Mouse (Mus musculus) embryonic facial prominence, embryonic 10.5 days (tissue): ENCODE results near the gene A730049H05Rik. TPM values are rescaled to one million over a fixed set of nuclear protein-coding genes. Genes with fewer than 3 reads are reported as not detected.
A peak's percentile ranks its signal among the peaks of the same experiment; 100 is the strongest.

Source experiments
- DNase-seq: peaks from one replicate; pipeline ENCODE4 v3.0.0-alpha.2; 2017; ENCODE audit warnings: low spot score
- H3K27ac ChIP-seq: fragments of 300-500 bp; sonication (generic); replicated peaks from 2 replicates; pipeline ENCODE4 v1.5.1; 2016; ENCODE audit warnings: mild to moderate bottlenecking
- H3K27me3 ChIP-seq: fragments of 300-500 bp; sonication (generic); replicated peaks from 2 replicates; pipeline ENCODE4 v1.6.1; 2016; ENCODE audit warnings: low read depth, mild to moderate bottlenecking; ENCODE audit not compliant: poor library complexity, severe bottlenecking
- H3K36me3 ChIP-seq: fragments of 300-500 bp; sonication (generic); replicated peaks from 2 replicates; pipeline ENCODE4 v1.6.1; 2016; ENCODE audit warnings: mild to moderate bottlenecking, moderate library complexity
- H3K4me1 ChIP-seq: fragments of 300-500 bp; sonication (generic); 2 replicates; pipeline ENCODE4 v1.6.1; 2016
- H3K4me3 ChIP-seq: fragments of 300-500 bp; sonication (generic); 2 replicates; pipeline ENCODE4 v1.5.1; 2016; ENCODE audit warnings: mild to moderate bottlenecking, moderate library complexity
- H3K9me3 ChIP-seq: fragments of 300-500 bp; sonication (generic); 2 replicates; pipeline ENCODE4 v1.6.1; 2016; ENCODE audit warnings: mild to moderate bottlenecking
- WGBS: fragments of 180-500 bp; shearing (Covaris S2); methylation state at CpG from one replicate; pipeline ENCODE4 v1.1.7; 2016; 5-methylcytosine and 5-hydroxymethylcytosine counted together
- polyA plus RNA-seq: library from polyadenylated mRNA; unstranded; fragments of >200 nt; fragmentation: Nextera tagmentation; extraction: Ambion mirVana; gene quantifications from 2 replicates; pipeline ENCODE4 v1.2.1, GENCODE M21; 2016

A730049H05Rik gene
- polyA plus RNA-seq, 1 experiment from 2014 or later: 1.5 TPM

- peak; percentile 27 for DNase-seq
- Histone ChIP-seq H3K36me3 (no peaks in the 10 kb centered on the region), H3K27ac (no peak overlapping the region), H3K4me1 (peaks cover 33% of the 10 kb centered on the region), H3K9me3 (no peaks in the 10 kb centered on the region), H3K27me3 (no peaks in the 10 kb centered on the region), H3K4me3 (no peak overlapping the region)
- WGBS: 5% methylated on average over 2 of the region's 2 CpGs
Measured at GRCm38 (mm10) chr6:92842000-92842399, 25.7 kb downstream of the A730049H05Rik start.

- no peak for DNase-seq
- Histone ChIP-seq H3K4me3 (no peak overlapping the region), H3K4me1 (peaks cover 33% of the 10 kb centered on the region), H3K36me3 (peaks cover 7% of the 10 kb centered on the region; the same call in 1 of the 2 replicates), H3K9me3 (no peaks in the 10 kb centered on the region), H3K27me3 (no peaks in the 10 kb centered on the region), H3K27ac (no peak overlapping the region)
- 87% methylated on average over 2 of the region's 2 CpGs for WGBS
Measured at GRCm38 (mm10) chr6:92843474-92843873, 27.2 kb downstream of the A730049H05Rik start.

GRCm38 (mm10) chr6:92845898-92846297 is 29.6 kb downstream of the A730049H05Rik start:
- WGBS: 90% methylated on average over 8 of the region's 8 CpGs
- Histone ChIP-seq H3K9me3 (no peaks in the 10 kb centered on the region), H3K4me3 (no peak overlapping the region), H3K4me1 (peaks cover 31% of the 10 kb centered on the region), H3K27ac (no peak overlapping the region), H3K36me3 (peaks cover 17% of the 10 kb centered on the region), H3K27me3 (no peaks in the 10 kb centered on the region)
- DNase-seq: no peak

- DNase-seq: no peak
- Histone ChIP-seq H3K27me3 (no peaks in the 10 kb centered on the region), H3K27ac (no peak overlapping the region), H3K4me3 (no peak overlapping the region), H3K36me3 (peaks cover 17% of the 10 kb centered on the region), H3K4me1 (peaks cover 25% of the 10 kb centered on the region), H3K9me3 (no peaks in the 10 kb centered on the region)
- 75% methylated on average over 4 of the region's 4 CpGs for WGBS
Measured at GRCm38 (mm10) chr6:92846614-92847013, 30.3 kb downstream of the A730049H05Rik start.

- Histone ChIP-seq H3K4me3 (no peak overlapping the region), H3K27me3 (no peaks in the 10 kb centered on the region), H3K27ac (no peak overlapping the region), H3K4me1 (peaks cover 5% of the 10 kb centered on the region), H3K9me3 (no peaks in the 10 kb centered on the region), H3K36me3 (peaks cover 19% of the 10 kb centered on the region)
- no peak for DNase-seq
- 93% methylated on average over 9 of the region's 9 CpGs for WGBS
Measured at GRCm38 (mm10) chr6:92849208-92849607, 32.9 kb downstream of the A730049H05Rik start.

GRCm38 (mm10) chr6:92850250-92850649 is 34.0 kb downstream of the A730049H05Rik start:
- no peaks in the 10 kb centered on the region for H3K27me3 ChIP-seq
- 66% methylated on average over 5 of the region's 5 CpGs for WGBS
- H3K4me1 ChIP-seq: peaks cover 5% of the 10 kb centered on the region
- H3K36me3 ChIP-seq: peaks cover 19% of the 10 kb centered on the region
- H3K9me3 ChIP-seq: no peaks in the 10 kb centered on the region
- H3K27ac ChIP-seq: no peak overlapping the region
- DNase-seq: no peak
- no peak overlapping the region for H3K4me3 ChIP-seq

GRCm38 (mm10) chr6:92854873-92855272 is 38.6 kb downstream of the A730049H05Rik start:
- Histone ChIP-seq H3K36me3 (peaks cover 29% of the 10 kb centered on the region), H3K27me3 (no peaks in the 10 kb centered on the region), H3K4me3 (no peak overlapping the region), H3K4me1 (peaks cover 17% of the 10 kb centered on the region), H3K9me3 (no peaks in the 10 kb centered on the region), H3K27ac (no peak overlapping the region)
- DNase-seq: no peak
- 89% methylated on average over 4 of the region's 4 CpGs for WGBS

- 90% methylated on average over 13 of the region's 13 CpGs for WGBS
- no peak overlapping the region for H3K4me3 ChIP-seq
- DNase-seq: no peak
- peaks cover 21% of the 10 kb centered on the region for H3K4me1 ChIP-seq
- no peak overlapping the region for H3K27ac ChIP-seq
- H3K36me3 ChIP-seq: peaks cover 27% of the 10 kb centered on the region
- H3K9me3 ChIP-seq: no peaks in the 10 kb centered on the region
- H3K27me3 ChIP-seq: no peaks in the 10 kb centered on the region
Measured at GRCm38 (mm10) chr6:92857761-92858160, 41.5 kb downstream of the A730049H05Rik start.

GRCm38 (mm10) chr6:92858721-92859510 is 42.6 kb downstream of the A730049H05Rik start:
- H3K27me3 ChIP-seq: no peaks in the 10 kb centered on the region
- WGBS: 90% methylated on average over 12 of the region's 12 CpGs
- no peak for DNase-seq
- no peaks in the 10 kb centered on the region for H3K9me3 ChIP-seq
- H3K4me1 ChIP-seq: peaks cover 21% of the 10 kb centered on the region
- H3K36me3 ChIP-seq: peaks cover 33% of the 10 kb centered on the region
- H3K27ac ChIP-seq: no peak overlapping the region
- H3K4me3 ChIP-seq: no peak overlapping the region

- peaks cover 21% of the 10 kb centered on the region for H3K4me1 ChIP-seq
- DNase-seq: no peak
Measured at GRCm38 (mm10) chr6:92860285-92860912, 44.1 kb downstream of the A730049H05Rik start.

GRCm38 (mm10) chr6:92862599-92862998 is 46.3 kb downstream of the A730049H05Rik start:
- H3K27ac ChIP-seq: no peak overlapping the region
- no peaks in the 10 kb centered on the region for H3K9me3 ChIP-seq
- no peaks in the 10 kb centered on the region for H3K27me3 ChIP-seq
- WGBS: 84% methylated on average over 9 of the region's 9 CpGs
- DNase-seq: no peak
- H3K4me3 ChIP-seq: no peak overlapping the region
- peaks cover 34% of the 10 kb centered on the region for H3K36me3 ChIP-seq
- H3K4me1 ChIP-seq: peaks cover 10% of the 10 kb centered on the region

More at GRCm38 (mm10) chr6:92860285-92860912, 44.1 kb downstream of the A730049H05Rik start:
- H3K27me3 ChIP-seq: no peaks in the 10 kb centered on the region
- no peak overlapping the region for H3K4me3 ChIP-seq
- H3K27ac ChIP-seq: no peak overlapping the region
- H3K36me3 ChIP-seq: peaks cover 38% of the 10 kb centered on the region
- WGBS: 62% methylated on average over 5 of the region's 5 CpGs
- no peaks in the 10 kb centered on the region for H3K9me3 ChIP-seq

- Histone ChIP-seq H3K27ac (peak within 1 kb of the TSS; percentile 57), H3K4me1 (peaks cover 19% of the 10 kb centered on the region), H3K36me3 (peaks cover 25% of the 10 kb centered on the region), H3K27me3 (no peaks in the 10 kb centered on the region), H3K4me3 (peak within 1 kb of the TSS; percentile 5; the same call in 1 of the 2 replicates), H3K9me3 (no peaks in the 10 kb centered on the region)
- DNase-seq: peak; percentile 14
- WGBS: 45% methylated on average over 4 of the region's 4 CpGs
Measured at GRCm38 (mm10) chr6:92869089-92869581, 52.9 kb downstream of the A730049H05Rik start, which contains the start of gene Gm15737. TSS of gene Gm15737 (plus strand) at chr6:92869357.
